Mouse (Mus musculus) stomach, embryonic 16.5 days (tissue): ENCODE data around the gene Kmt2a. TPM values are rescaled to one million over a fixed set of nuclear protein-coding genes. Genes with fewer than 3 reads are reported as not detected.
A peak's percentile ranks its signal among the peaks of the same experiment; 100 is the strongest.

Experiments used
- ATAC-seq: fragments of 200-750 bp; cut with Nextera tagmentation; 2 replicates; pipeline ENCODE4 v1.8.0; 2017; ENCODE audit warnings: moderate number of reproducible peaks, moderate TSS enrichment; ENCODE audit not compliant: insufficient read depth, low FRiP score
- H3K27ac ChIP-seq: fragments of 300-500 bp; sonication (generic); 2 replicates; pipeline ENCODE4 v1.5.1; 2014; ENCODE audit warnings: low read length
- H3K27me3 ChIP-seq: fragments of 300-500 bp; sonication (generic); 2 replicates; pipeline ENCODE4 v1.6.1; 2014; ENCODE audit warnings: low read length, control low read depth, mixed read lengths; ENCODE audit not compliant: control insufficient read depth, insufficient read depth
- H3K36me3 ChIP-seq: fragments of 300-500 bp; sonication (generic); 2 replicates; pipeline ENCODE4 v1.6.1; 2014; ENCODE audit warnings: low read length; ENCODE audit not compliant: control insufficient read depth, insufficient read depth
- H3K4me1 ChIP-seq: fragments of 300-500 bp; sonication (generic); 2 replicates; pipeline ENCODE4 v1.6.1; 2014; ENCODE audit warnings: low read length, control low read depth, mixed read lengths; ENCODE audit not compliant: control insufficient read depth, insufficient read depth
- H3K4me2 ChIP-seq: fragments of 300-500 bp; sonication (generic); 2 replicates; pipeline ENCODE4 v1.6.1; 2014; ENCODE audit warnings: low read depth, low read length, mixed read lengths
- H3K4me3 ChIP-seq: fragments of 300-500 bp; sonication (generic); replicated peaks from 2 replicates; pipeline ENCODE4 v1.5.1; 2014; ENCODE audit warnings: mild to moderate bottlenecking, low read length
- H3K9ac ChIP-seq: fragments of 300-500 bp; sonication (generic); 2 replicates; pipeline ENCODE4 v1.6.1; 2014; ENCODE audit warnings: low read length
- H3K9me3 ChIP-seq: fragments of 300-500 bp; sonication (generic); replicated peaks from 2 replicates; pipeline ENCODE4 v1.6.1; 2016; ENCODE audit warnings: low read length, control low read depth; ENCODE audit not compliant: control insufficient read depth
- WGBS: fragments of 180-500 bp; shearing (Covaris S2); extraction: QIAGEN DNeasy Blood & Tissue Kit; methylation state at CpG from one replicate; pipeline ENCODE4 v1.1.7; 2014; 5-methylcytosine and 5-hydroxymethylcytosine counted together
- polyA plus RNA-seq: library from polyadenylated mRNA; unstranded; fragments of >200 nt; fragmentation: Nextera tagmentation; extraction: Ambion mirVana; gene quantifications from 2 replicates; pipeline ENCODE4 v1.2.1, GENCODE M21; 2015

Kmt2a gene
- polyA plus RNA-seq, 1 experiment from 2014 or later: 8.8 TPM

GRCm38 (mm10) chr9:44904964-44905363 is 23.9 kb upstream of the Kmt2a start:
- Histone ChIP-seq H3K9me3 (no peaks in the 10 kb centered on the region), H3K4me1 (0 out of 2 replicates have a peak, but pooled peaks cover 4% of the 10 kb centered on the region), H3K36me3 (no peaks in the 10 kb centered on the region), H3K4me3 (no peak overlapping the region), H3K27ac (no peak overlapping the region), H3K27me3 (no peaks in the 10 kb centered on the region), H3K4me2 (no peak overlapping the region), H3K9ac (peak overlapping the region; percentile 12; the same call in 1 of the 2 replicates)
- ATAC-seq: no peak
- 51% methylated on average over 5 of the region's 5 CpGs for WGBS

GRCm38 (mm10) chr9:44903856-44904255 is 22.8 kb upstream of the Kmt2a start:
- WGBS: 76% methylated on average over 4 of the region's 4 CpGs

GRCm38 (mm10) chr9:44900402-44900801 is 19.3 kb upstream of the Kmt2a start:
- Histone ChIP-seq H3K27me3 (no peaks in the 10 kb centered on the region), H3K4me3 (no peak overlapping the region), H3K9me3 (no peaks in the 10 kb centered on the region), H3K36me3 (no peaks in the 10 kb centered on the region), H3K9ac (no peak overlapping the region), H3K4me2 (no peak overlapping the region), H3K4me1 (0 out of 2 replicates have a peak, but pooled peaks cover 4% of the 10 kb centered on the region), H3K27ac (no peak overlapping the region)
- WGBS: 71% methylated on average over 4 of the region's 4 CpGs
- no peak for ATAC-seq

More at GRCm38 (mm10) chr9:44903856-44904255, 22.8 kb upstream of the Kmt2a start:
- Histone ChIP-seq H3K9me3 (no peaks in the 10 kb centered on the region), H3K36me3 (no peaks in the 10 kb centered on the region), H3K4me1 (0 out of 2 replicates have a peak, but pooled peaks cover 4% of the 10 kb centered on the region), H3K9ac (no peak overlapping the region), H3K4me2 (no peak overlapping the region), H3K27ac (no peak overlapping the region), H3K27me3 (no peaks in the 10 kb centered on the region), H3K4me3 (no peak overlapping the region)
- no peak for ATAC-seq

- Histone ChIP-seq H3K4me2 (no peak overlapping the region), H3K9me3 (no peaks in the 10 kb centered on the region), H3K4me1 (no peaks in the 10 kb centered on the region), H3K9ac (no peak overlapping the region), H3K27me3 (no peaks in the 10 kb centered on the region), H3K4me3 (no peak overlapping the region), H3K36me3 (no peaks in the 10 kb centered on the region), H3K27ac (no peak overlapping the region)
- no peak for ATAC-seq
- WGBS: 61% methylated on average over 3 of the region's 3 CpGs
Measured at GRCm38 (mm10) chr9:44899716-44900115, 18.6 kb upstream of the Kmt2a start.

- Histone ChIP-seq H3K36me3 (no peaks in the 10 kb centered on the region), H3K4me2 (no peak overlapping the region), H3K9me3 (no peaks in the 10 kb centered on the region), H3K4me1 (no peaks in the 10 kb centered on the region), H3K27ac (no peak overlapping the region), H3K9ac (no peak overlapping the region), H3K27me3 (no peaks in the 10 kb centered on the region), H3K4me3 (no peak overlapping the region)
- no peak for ATAC-seq
- WGBS: 63% methylated on average over 4 of the region's 4 CpGs
Measured at GRCm38 (mm10) chr9:44897024-44897423, 15.9 kb upstream of the Kmt2a start.

- no peaks in the 10 kb centered on the region for H3K4me1 ChIP-seq
- H3K4me2 ChIP-seq: no peak overlapping the region
- no peaks in the 10 kb centered on the region for H3K36me3 ChIP-seq
- no peaks in the 10 kb centered on the region for H3K9me3 ChIP-seq
- no peaks in the 10 kb centered on the region for H3K27me3 ChIP-seq
- 58% methylated on average over 3 of the region's 3 CpGs for WGBS
- ATAC-seq: no peak
- no peak overlapping the region for H3K27ac ChIP-seq
- no peak overlapping the region for H3K9ac ChIP-seq
- no peak overlapping the region for H3K4me3 ChIP-seq
Measured at GRCm38 (mm10) chr9:44892664-44893063, 11.6 kb upstream of the Kmt2a start.

GRCm38 (mm10) chr9:44891210-44891609 is 10.1 kb upstream of the Kmt2a start:
- Histone ChIP-seq H3K9ac (no peak overlapping the region), H3K9me3 (no peaks in the 10 kb centered on the region), H3K4me1 (no peaks in the 10 kb centered on the region), H3K27me3 (no peaks in the 10 kb centered on the region), H3K36me3 (no peaks in the 10 kb centered on the region), H3K4me2 (no peak overlapping the region), H3K4me3 (no peak overlapping the region), H3K27ac (no peak overlapping the region)
- 86% methylated on average over 6 of the region's 6 CpGs for WGBS
- ATAC-seq: no peak

- no peak overlapping the region for H3K4me2 ChIP-seq
- no peak overlapping the region for H3K9ac ChIP-seq
- no peaks in the 10 kb centered on the region for H3K4me1 ChIP-seq
- H3K27ac ChIP-seq: no peak overlapping the region
- WGBS: 62% methylated on average over 2 of the region's 2 CpGs
- H3K36me3 ChIP-seq: no peaks in the 10 kb centered on the region
- ATAC-seq: no peak
- H3K9me3 ChIP-seq: no peaks in the 10 kb centered on the region
- H3K27me3 ChIP-seq: no peaks in the 10 kb centered on the region
- no peak overlapping the region for H3K4me3 ChIP-seq
Measured at GRCm38 (mm10) chr9:44890122-44890521, 9.0 kb upstream of the Kmt2a start.

GRCm38 (mm10) chr9:44888114-44888624 is 7.1 kb upstream of the Kmt2a start:
- Histone ChIP-seq H3K36me3 (no peaks in the 10 kb centered on the region), H3K4me1 (no peaks in the 10 kb centered on the region; the same call in 1 of the 2 replicates), H3K27ac (no peak overlapping the region), H3K9me3 (no peaks in the 10 kb centered on the region), H3K27me3 (no peaks in the 10 kb centered on the region), H3K4me3 (no peak overlapping the region), H3K4me2 (no peak overlapping the region), H3K9ac (no peak overlapping the region)
- 87% methylated on average over 7 of the region's 7 CpGs for WGBS
- ATAC-seq: no peak
